Mouse (Mus musculus): ENCODE results near the gene Vsig2. TPM values are rescaled to one million over a fixed set of nuclear protein-coding genes. Genes with fewer than 3 reads are reported as not detected.

The Vsig2 gene
- polyA plus RNA-seq, 1 experiment: 0.18 TPM

DNA sequence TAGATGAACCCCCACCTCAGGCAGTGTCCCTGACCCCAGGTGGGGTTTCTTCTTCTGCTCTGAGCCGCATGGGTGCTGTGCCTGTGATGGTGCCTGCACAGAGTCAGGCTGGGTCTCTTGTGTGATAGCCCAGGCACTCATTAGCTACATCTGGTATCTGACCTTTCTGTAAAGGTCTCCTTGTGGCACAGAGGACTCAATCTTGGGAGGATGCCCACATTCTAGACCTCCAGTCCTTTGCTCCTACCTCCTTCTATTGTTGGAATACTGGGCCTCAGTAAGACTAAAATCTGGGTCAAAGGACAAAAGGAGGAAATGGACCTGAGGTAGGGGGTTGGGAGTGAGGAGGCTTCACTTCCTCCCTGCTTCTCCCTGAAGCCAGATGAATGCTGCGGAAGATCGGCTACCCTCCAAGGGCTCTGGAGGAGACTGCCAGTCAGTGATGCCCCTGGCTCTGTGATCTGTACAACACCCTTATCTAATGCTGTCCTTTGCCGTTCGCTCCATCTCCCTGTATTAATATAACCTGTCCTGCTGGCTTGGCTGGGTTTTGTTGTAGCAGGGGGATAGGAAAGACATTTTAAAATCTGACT is 1.3 kb upstream of the Vsig2 start:
- H3K4me3 ChIP-seq (ENCODE audit: insufficient read depth, poor library complexity, severe bottlenecking): no peak overlapping the region
- H3K79me2 ChIP-seq (ENCODE audit: control insufficient read depth, insufficient read depth): no peaks in the 10 kb centered on the region
- no peak for TF ChIP-seq USF1 (IDR thresholded peaks at IDR 0.05; ENCODE audit: low read depth)
- TF ChIP-seq MYOG (IDR thresholded peaks at IDR 0.05; ENCODE audit: control insufficient read depth, extremely low read depth, insufficient read length): no peak
- no peak for TF ChIP-seq CEBPB (IDR thresholded peaks at IDR 0.05; ENCODE audit: low read depth)
- no peak for TF ChIP-seq CTCF (IDR thresholded peaks at IDR 0.05; ENCODE audit: control insufficient read depth, insufficient read depth, insufficient read length)
- H3ac ChIP-seq (ENCODE audit: control insufficient read depth, insufficient read length, low read depth): no peak overlapping the region
- H3K36me3 ChIP-seq (ENCODE audit: control insufficient read depth, insufficient read depth): no peaks in the 10 kb centered on the region
- no peaks in the 10 kb centered on the region for H3K79me3 ChIP-seq (ENCODE audit: low read depth)
- H3K27me3 ChIP-seq (ENCODE audit: control insufficient read depth, insufficient read depth, insufficient read length): no peaks in the 10 kb centered on the region

DNA sequence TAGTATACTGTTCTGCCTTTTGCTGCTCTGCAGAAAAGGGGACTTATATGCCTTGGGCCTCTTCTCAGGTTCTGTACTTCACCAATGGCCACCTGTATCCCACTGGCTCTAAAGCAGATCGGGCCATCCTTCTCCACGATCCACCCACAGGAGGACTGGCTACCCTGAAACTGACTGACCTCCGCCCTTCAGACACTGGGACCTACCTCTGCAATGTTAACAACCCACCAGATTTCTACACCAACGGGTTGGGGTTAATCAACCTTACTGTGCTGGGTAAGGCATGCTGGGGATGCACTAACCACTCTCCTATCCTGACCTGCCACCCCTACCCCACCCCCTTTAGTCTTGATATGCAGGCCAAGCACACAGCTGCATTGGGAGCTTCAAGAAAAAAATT is 1.2 kb downstream of the Vsig2 start:
- no peaks in the 10 kb centered on the region for H3K36me3 ChIP-seq (ENCODE audit: control insufficient read depth, insufficient read depth)
- H3K79me3 ChIP-seq (ENCODE audit: low read depth): no peaks in the 10 kb centered on the region
- H3K4me3 ChIP-seq (ENCODE audit: insufficient read depth, poor library complexity, severe bottlenecking): no peak overlapping the region
- no peaks in the 10 kb centered on the region for H3K27me3 ChIP-seq (ENCODE audit: control insufficient read depth, insufficient read depth, insufficient read length)
- no peak overlapping the region for H3ac ChIP-seq (ENCODE audit: control insufficient read depth, insufficient read length, low read depth)
- H3K79me2 ChIP-seq (ENCODE audit: control insufficient read depth, insufficient read depth): no peaks in the 10 kb centered on the region
- no peak for TF ChIP-seq MAX (IDR thresholded peaks at IDR 0.05)
- TF ChIP-seq CTCF (IDR thresholded peaks at IDR 0.05; ENCODE audit: control insufficient read depth, insufficient read depth, insufficient read length): no peak
- TF ChIP-seq USF1 (IDR thresholded peaks at IDR 0.05; ENCODE audit: low read depth): no peak
- no peak for TF ChIP-seq MYOG (IDR thresholded peaks at IDR 0.05; ENCODE audit: control insufficient read depth, extremely low read depth, insufficient read length)
- no peak for TF ChIP-seq FOSL1 (IDR thresholded peaks at IDR 0.05; ENCODE audit: insufficient read depth, low read length, poor library complexity, severe bottlenecking)
- no peak for TF ChIP-seq CEBPB (IDR thresholded peaks at IDR 0.05; ENCODE audit: low read depth)
- TF ChIP-seq MYOD1 (IDR thresholded peaks at IDR 0.05; ENCODE audit: control insufficient read depth, insufficient read length, low read depth): no peak

DNA sequence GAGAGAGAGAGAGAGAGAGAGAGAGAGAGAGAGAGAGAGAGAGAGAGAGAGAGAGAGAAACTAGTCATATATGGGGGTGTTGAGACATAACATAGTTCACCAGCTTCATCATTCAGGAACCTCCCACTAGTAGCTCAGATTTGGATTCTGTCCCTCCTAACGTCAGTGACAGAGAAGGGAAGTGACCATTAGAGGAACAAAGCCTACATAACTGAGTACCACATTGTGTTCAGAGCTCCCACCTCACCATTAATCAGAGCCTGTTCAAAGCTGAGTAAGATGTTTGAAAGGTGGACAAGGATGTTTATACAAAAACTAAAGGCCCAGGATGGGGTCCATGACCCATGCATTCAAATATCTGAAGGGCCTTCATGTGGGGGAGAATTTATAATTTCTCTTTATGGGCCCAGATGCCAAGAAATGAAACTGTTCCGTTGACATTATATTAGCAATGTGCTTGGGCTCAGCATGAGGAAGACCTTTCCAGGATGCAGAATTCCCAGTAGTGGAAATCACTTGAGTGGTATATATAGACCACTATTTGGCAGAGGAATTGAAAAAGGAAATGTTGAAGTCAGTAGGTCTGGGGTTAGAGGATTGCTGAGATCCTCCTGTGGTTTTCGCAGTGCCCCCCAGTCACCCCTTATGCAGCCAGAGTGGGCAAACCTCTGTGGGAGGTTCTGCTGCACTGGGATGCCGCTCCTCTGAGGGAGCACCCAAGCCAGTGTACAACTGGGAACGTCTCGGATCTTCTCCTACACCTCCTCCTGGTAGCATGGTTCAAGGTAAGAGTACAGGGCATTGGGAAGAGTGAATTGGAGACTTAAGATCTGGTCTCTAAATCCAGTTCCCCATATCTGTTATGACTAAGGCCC is 1.9 kb downstream of the Vsig2 start:
- H3ac ChIP-seq (ENCODE audit: control insufficient read depth, insufficient read length, low read depth): no peak overlapping the region
- no peaks in the 10 kb centered on the region for H3K79me3 ChIP-seq (ENCODE audit: low read depth)
- TF ChIP-seq FOSL1 (IDR thresholded peaks at IDR 0.05; ENCODE audit: insufficient read depth, low read length, poor library complexity, severe bottlenecking) (no peak), CTCF (IDR thresholded peaks at IDR 0.05; ENCODE audit: control insufficient read depth, insufficient read depth, insufficient read length) (no peak), USF1 (IDR thresholded peaks at IDR 0.05; ENCODE audit: low read depth) (no peak), MAX (IDR thresholded peaks at IDR 0.05) (no peak), MYOG (IDR thresholded peaks at IDR 0.05; ENCODE audit: control insufficient read depth, extremely low read depth, insufficient read length) (no peak), MYOD1 (IDR thresholded peaks at IDR 0.05; ENCODE audit: control insufficient read depth, insufficient read length, low read depth) (no peak), CEBPB (IDR thresholded peaks at IDR 0.05; ENCODE audit: low read depth) (no peak)
- no peaks in the 10 kb centered on the region for H3K27me3 ChIP-seq (ENCODE audit: control insufficient read depth, insufficient read depth, insufficient read length)
- H3K4me3 ChIP-seq (ENCODE audit: insufficient read depth, poor library complexity, severe bottlenecking): no peak overlapping the region
- no peaks in the 10 kb centered on the region for H3K36me3 ChIP-seq (ENCODE audit: control insufficient read depth, insufficient read depth)
- no peaks in the 10 kb centered on the region for H3K79me2 ChIP-seq (ENCODE audit: control insufficient read depth, insufficient read depth)

DNA sequence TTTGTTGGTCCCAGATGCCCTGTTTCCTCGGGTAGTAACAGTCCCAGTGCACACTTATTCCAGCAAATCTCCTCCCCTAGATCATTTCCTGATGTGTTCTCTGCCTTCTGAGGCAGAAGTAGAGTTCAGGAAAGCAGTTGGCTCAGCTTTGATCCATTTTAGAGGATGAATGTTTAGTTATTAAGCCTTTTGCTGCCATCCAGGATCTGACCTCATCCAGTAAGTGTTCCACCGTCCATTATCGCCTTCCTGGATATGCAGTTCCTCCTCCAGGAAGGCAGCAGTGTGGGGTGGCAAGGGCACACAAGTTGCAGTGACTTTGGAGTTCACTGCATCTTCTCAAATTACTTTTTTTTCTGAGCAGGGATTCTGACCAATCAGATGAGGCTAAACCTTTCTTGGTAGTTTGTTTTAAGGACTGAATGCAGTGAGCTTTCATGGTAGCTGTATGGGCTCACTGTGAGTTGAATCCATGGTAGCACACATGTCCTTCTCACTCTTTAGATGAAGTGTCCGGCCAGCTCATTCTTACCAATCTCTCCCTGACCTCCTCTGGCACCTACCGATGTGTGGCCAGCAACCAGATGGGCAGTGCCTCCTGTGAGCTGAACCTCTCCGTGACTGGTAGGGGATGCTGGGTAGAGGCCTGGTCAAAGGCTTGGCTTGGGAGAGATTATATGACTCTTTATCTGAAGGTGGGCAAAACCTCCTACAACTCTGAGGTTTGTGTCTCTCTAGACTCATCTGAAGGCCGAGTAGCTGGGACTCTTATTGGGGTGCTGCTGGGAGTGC is 3.0 kb downstream of the Vsig2 start:
- Histone ChIP-seq H3K4me3 (ENCODE audit: insufficient read depth, poor library complexity, severe bottlenecking) (no peak overlapping the region), H3K79me3 (ENCODE audit: low read depth) (no peaks in the 10 kb centered on the region), H3K79me2 (ENCODE audit: control insufficient read depth, insufficient read depth) (no peaks in the 10 kb centered on the region), H3K27me3 (ENCODE audit: control insufficient read depth, insufficient read depth, insufficient read length) (no peaks in the 10 kb centered on the region), H3ac (ENCODE audit: control insufficient read depth, insufficient read length, low read depth) (no peak overlapping the region), H3K36me3 (ENCODE audit: control insufficient read depth, insufficient read depth) (no peaks in the 10 kb centered on the region)
- TF ChIP-seq CEBPB (IDR thresholded peaks at IDR 0.05; ENCODE audit: low read depth): no peak
- TF ChIP-seq MYOG (IDR thresholded peaks at IDR 0.05; ENCODE audit: control insufficient read depth, extremely low read depth, insufficient read length): no peak
- TF ChIP-seq MAX (IDR thresholded peaks at IDR 0.05): no peak
- no peak for TF ChIP-seq FOSL1 (IDR thresholded peaks at IDR 0.05; ENCODE audit: insufficient read depth, low read length, poor library complexity, severe bottlenecking)
- no peak for TF ChIP-seq MYOD1 (IDR thresholded peaks at IDR 0.05; ENCODE audit: control insufficient read depth, insufficient read length, low read depth)
- TF ChIP-seq CTCF (IDR thresholded peaks at IDR 0.05; ENCODE audit: control insufficient read depth, insufficient read depth, insufficient read length): no peak
- TF ChIP-seq USF1 (IDR thresholded peaks at IDR 0.05; ENCODE audit: low read depth): no peak

DNA sequence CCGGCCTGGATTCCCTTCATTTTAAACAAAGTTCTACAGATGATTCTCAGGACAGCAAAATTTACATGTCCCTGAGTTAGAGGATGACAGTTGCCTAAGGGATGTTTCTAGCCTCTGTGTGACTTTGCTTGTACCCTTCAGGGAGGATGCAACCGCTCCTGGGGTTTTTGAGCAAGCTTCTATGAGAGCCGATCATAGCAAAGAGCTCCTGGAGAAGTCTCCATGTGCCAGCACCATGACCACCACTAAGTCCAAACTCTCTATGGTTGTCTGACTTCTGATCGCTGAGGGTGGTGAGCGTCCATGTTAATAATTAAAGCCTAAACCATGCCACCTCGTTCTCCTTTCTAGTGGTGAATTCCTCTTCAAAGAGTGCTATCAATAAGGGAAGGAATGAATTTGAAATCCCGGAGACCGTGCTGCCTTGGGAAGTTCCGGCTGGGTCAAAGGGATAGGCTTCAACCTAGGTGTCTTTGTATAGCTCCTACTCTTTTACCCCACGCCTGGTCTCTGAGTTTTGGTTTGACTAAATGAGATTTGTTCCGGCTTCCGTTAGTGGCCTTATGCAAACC is 4.9 kb downstream of the Vsig2 start:
- no peaks in the 10 kb centered on the region for H3K36me3 ChIP-seq (ENCODE audit: control insufficient read depth, insufficient read depth)
- no peaks in the 10 kb centered on the region for H3K79me2 ChIP-seq (ENCODE audit: control insufficient read depth, insufficient read depth)
- H3ac ChIP-seq (ENCODE audit: control insufficient read depth, insufficient read length, low read depth): no peak overlapping the region
- no peak overlapping the region for H3K4me3 ChIP-seq (ENCODE audit: insufficient read depth, poor library complexity, severe bottlenecking)
- no peak for TF ChIP-seq CEBPB (IDR thresholded peaks at IDR 0.05; ENCODE audit: low read depth)
- TF ChIP-seq FOSL1 (IDR thresholded peaks at IDR 0.05; ENCODE audit: insufficient read depth, low read length, poor library complexity, severe bottlenecking): no peak
- no peak for TF ChIP-seq MAX (IDR thresholded peaks at IDR 0.05)
- no peak for TF ChIP-seq USF1 (IDR thresholded peaks at IDR 0.05; ENCODE audit: low read depth)
- TF ChIP-seq CTCF (IDR thresholded peaks at IDR 0.05; ENCODE audit: control insufficient read depth, insufficient read depth, insufficient read length): no peak
- TF ChIP-seq MYOG (IDR thresholded peaks at IDR 0.05; ENCODE audit: control insufficient read depth, extremely low read depth, insufficient read length): no peak
- no peak for TF ChIP-seq MYOD1 (IDR thresholded peaks at IDR 0.05; ENCODE audit: control insufficient read depth, insufficient read length, low read depth)
- no peaks in the 10 kb centered on the region for H3K27me3 ChIP-seq (ENCODE audit: control insufficient read depth, insufficient read depth, insufficient read length)
- H3K79me3 ChIP-seq (ENCODE audit: low read depth): no peaks in the 10 kb centered on the region

Measured in C2C12 (cell line).